Comparison of ENCODE assay signal across 11 mouse cellular contexts in genomic region chr8:121047441-121047840, GRCm38 (mm10). TPM values are rescaled to one million over a fixed set of nuclear protein-coding genes. Genes with fewer than 3 reads are reported as not detected.
DNase-seq lines count a peak whose midpoint lies in the region; ATAC-seq and TF ChIP-seq lines count a peak whose summit lies in the region.
"Had no signal": no experiment of that assay in that cellular context is flagged by ENCODE, and none has a peak within 500 bp of the region (broad histone marks: within the 10 kb centered on the region; RNA-seq: fewer than 3 reads in every experiment).

No protein-coding gene starts in this region.

- WGBS in liver, embryonic 14.5 days (ENCODE audit: insufficient replicate concordance) = 51% methylated on average over 9 of the region's 9 CpGs

- H3K27me3 ChIP-seq in liver, embryonic 14.5 days (ENCODE audit: control insufficient read depth, insufficient read depth, low read length) = no peaks in the 10 kb centered on the region

- H3K4me3 ChIP-seq in liver, embryonic 14.5 days (ENCODE audit: insufficient read depth in 1 of 2, low read depth in 2 of 2, low read length in 2 of 2) = no peak overlapping the region
- H3K4me3 ChIP-seq: heart, embryonic 13.5 days had no signal

- no peak for TF ChIP-seq EP300 in liver, embryonic 14.5 days (IDR thresholded peaks at IDR 0.05; ENCODE audit: low read depth)

- TF ChIP-seq CTCF in liver, embryonic 14.5 days (IDR thresholded peaks at IDR 0.05; ENCODE audit: low read depth) = peak; percentile 54

- H3K9me3 ChIP-seq in liver, embryonic 14.5 days (ENCODE audit: control insufficient read depth, low read length) = no peaks in the 10 kb centered on the region
- H3K9me3 ChIP-seq: heart, embryonic 13.5 days had no signal

- H3K9ac ChIP-seq in liver, embryonic 14.5 days (replicated peaks) = no peak overlapping the region
- H3K9ac ChIP-seq: heart, embryonic 13.5 days had no signal

- no peaks in the 10 kb centered on the region for H3K36me3 ChIP-seq in liver, embryonic 14.5 days (replicated peaks; ENCODE audit: control insufficient read depth, insufficient read depth, low read depth)
- H3K36me3 ChIP-seq: heart, embryonic 13.5 days had no signal

- DNase-seq in adrenal gland, adult 2 months = peak; percentile 10
- DNase-seq in adrenal gland, postnatal 10 days = no peak
- no peak for DNase-seq in liver, embryonic 14.5 days (ENCODE audit: low read depth in 3 of 3, low spot score in 3 of 3)
- no peak for DNase-seq in liver
- peak; percentile 19 to 39 for DNase-seq in lung, adult 18-20 months
- peak; percentile 37 for DNase-seq in thymus, postnatal 25 days
- no peak for DNase-seq in adrenal gland, postnatal 25 days
- DNase-seq in embryo, embryonic 10 days (ENCODE audit: low spot score) = no peak

- H3K4me2 ChIP-seq in liver, embryonic 14.5 days (ENCODE audit: low read depth) = no peak overlapping the region
- H3K4me2 ChIP-seq: heart, embryonic 13.5 days had no signal

- ATAC-seq in liver, embryonic 14.5 days (ENCODE audit: insufficient read depth) = no peak
- ATAC-seq: hindbrain, embryonic 16.5 days had no signal

- H3K4me1 ChIP-seq in liver, embryonic 14.5 days (replicated peaks; ENCODE audit: control insufficient read depth in 2 of 2, insufficient read depth in 2 of 2, low read length in 1 of 2) = no peaks in the 10 kb centered on the region; a peak in 1 of 4 replicates
- H3K4me1 ChIP-seq: heart, embryonic 13.5 days had no signal

- H3K27ac ChIP-seq in liver, embryonic 14.5 days = no peak overlapping the region
- H3K27ac ChIP-seq: heart, embryonic 13.5 days; macrophage had no signal

RNA-seq across cellular contexts. Expression of gene Foxf1, which starts 36.7 kb away (rescaled TPM):
- under 1 TPM; 0.52 to 0.73 TPM for total RNA-seq in adrenal gland, adult 2 months (2021)
- 0.92 and 2.3 TPM in 2 replicates for polyA plus RNA-seq in adrenal gland, adult 2 months (2012; rRNA removed)
- 1 to 10 TPM; 1.4 to 1.7 TPM for total RNA-seq in adrenal gland, postnatal 10 days (2021)
- 2.5 and 3.7 TPM in 2 replicates for polyA plus RNA-seq in liver, embryonic 14.5 days (2012; rRNA removed)
- polyA plus RNA-seq in liver, embryonic 14.5 days (2014; fragmentation: Nextera tagmentation; extraction: Ambion mirVana) = 2.3 and 2.8 TPM in 2 replicates
- 0.43 and 0.52 TPM in 2 replicates for total RNA-seq in adrenal gland, postnatal 25 days (2021)

Comparison
In these comparisons a context has a peak if more than half of its experiments do, and no peak if none do; other contexts are left out.
1. DNase-seq: peak in adrenal gland, adult 2 months (single experiment), lung, adult 18-20 months (2 of 2) and thymus, postnatal 25 days (single experiment); none in adrenal gland, postnatal 10 days (single experiment), liver, embryonic 14.5 days (0 of 3), liver (single experiment), adrenal gland, postnatal 25 days (single experiment) and embryo, embryonic 10 days (single experiment).